Mouse (Mus musculus) fibroblast of lung, adult 2 months (primary cell): ENCODE measurements around the gene Rpl27.
"Not testable (repeated sequence)": the region's sequence is repeated elsewhere in the genome, so short reads cannot be mapped to it uniquely, and the experiment has no call there.

Experiments
- DNase-seq: peaks from one replicate; pipeline ENCODE4 v3.0.0-alpha.2; 2011; ENCODE audit warnings: low read depth

Rpl27 gene

GRCm38 (mm10) chr11:101447786-101448185 lies 5.7 kb downstream of the Rpl27 start:
- DNase-seq: no peak

- peak; percentile 96 for DNase-seq
Measured at GRCm38 (mm10) chr11:101448274-101448746, 6.2 kb downstream of the Rpl27 start, which contains the start of gene Ifi35. Gene Ifi35, plus strand, starts transcription at chr11:101448407.

- no peak for DNase-seq
Measured at GRCm38 (mm10) chr11:101448899-101449298, 6.8 kb downstream of the Rpl27 start.

GRCm38 (mm10) chr11:101449596-101449995 lies 7.5 kb downstream of the Rpl27 start:
- not testable (repeated sequence) for DNase-seq

GRCm38 (mm10) chr11:101450394-101450793 lies 8.3 kb downstream of the Rpl27 start:
- DNase-seq: no peak

GRCm38 (mm10) chr11:101451536-101451935 lies 9.4 kb downstream of the Rpl27 start:
- DNase-seq: no peak

- no peak for DNase-seq
Measured at GRCm38 (mm10) chr11:101452093-101452774, 10.1 kb downstream of the Rpl27 start.

GRCm38 (mm10) chr11:101454702-101455101 lies 12.6 kb downstream of the Rpl27 start:
- no peak for DNase-seq

GRCm38 (mm10) chr11:101455627-101456026 lies 13.5 kb downstream of the Rpl27 start:
- DNase-seq: no peak

GRCm38 (mm10) chr11:101457631-101458030 lies 15.5 kb downstream of the Rpl27 start:
- no peak for DNase-seq

GRCm38 (mm10) chr11:101458217-101458616 lies 16.1 kb downstream of the Rpl27 start:
- DNase-seq: no peak

GRCm38 (mm10) chr11:101459716-101460115 lies 17.6 kb downstream of the Rpl27 start:
- no peak for DNase-seq

- no peak for DNase-seq
Measured at GRCm38 (mm10) chr11:101460321-101460720, 18.2 kb downstream of the Rpl27 start.

- DNase-seq: no peak
Measured at GRCm38 (mm10) chr11:101462141-101462540, 20.0 kb downstream of the Rpl27 start.

- DNase-seq: no peak
Measured at GRCm38 (mm10) chr11:101462583-101463440, 20.7 kb downstream of the Rpl27 start.

GRCm38 (mm10) chr11:101464211-101465100 lies 22.4 kb downstream of the Rpl27 start, which contains the start of gene Rnd2:
Gene Rnd2, plus strand, starts transcription at chr11:101464999.
- DNase-seq: no peak

GRCm38 (mm10) chr11:101465101-101465868 lies 23.2 kb downstream of the Rpl27 start:
- DNase-seq: peak; percentile 83

GRCm38 (mm10) chr11:101465869-101466551 lies 23.9 kb downstream of the Rpl27 start, which contains the start of gene Vat1:
Gene Vat1, minus strand, starts transcription at chr11:101466230.
- DNase-seq: no peak

GRCm38 (mm10) chr11:101466552-101466950 lies 24.5 kb downstream of the Rpl27 start:
- not testable (repeated sequence) for DNase-seq
